Mouse (Mus musculus): ENCODE data around the gene Lin7b. TPM values are rescaled to one million over a fixed set of nuclear protein-coding genes. Genes with fewer than 3 reads are reported as not detected.

Lin7b gene
- polyA plus RNA-seq, 1 experiment from 2014 or later = 1.8 TPM

GRCm38 (mm10) chr7:45332685-45333425 lies 37.5 kb downstream of the Lin7b start:
- 4% methylated on average over 22 of the region's 22 CpGs for WGBS
- peak; percentile 48 for ATAC-seq (ENCODE audit: insufficient number of reproducible peaks, insufficient read depth, low FRiP score, low TSS enrichment, low read depth)
- H3K27ac ChIP-seq = peak overlapping the region; percentile 87
- no peaks in the 10 kb centered on the region for H3K9me3 ChIP-seq
- peak overlapping the region; percentile 69 for H3K9ac ChIP-seq (replicated peaks)
- H3K4me1 ChIP-seq (replicated peaks) = peaks cover 32% of the 10 kb centered on the region
- H3K36me3 ChIP-seq = no peaks in the 10 kb centered on the region
- H3K27me3 ChIP-seq = peaks cover 12% of the 10 kb centered on the region
- H3K4me3 ChIP-seq (replicated peaks) = peak overlapping the region; percentile 67
- H3K4me2 ChIP-seq = peak overlapping the region; percentile 78

DNA sequence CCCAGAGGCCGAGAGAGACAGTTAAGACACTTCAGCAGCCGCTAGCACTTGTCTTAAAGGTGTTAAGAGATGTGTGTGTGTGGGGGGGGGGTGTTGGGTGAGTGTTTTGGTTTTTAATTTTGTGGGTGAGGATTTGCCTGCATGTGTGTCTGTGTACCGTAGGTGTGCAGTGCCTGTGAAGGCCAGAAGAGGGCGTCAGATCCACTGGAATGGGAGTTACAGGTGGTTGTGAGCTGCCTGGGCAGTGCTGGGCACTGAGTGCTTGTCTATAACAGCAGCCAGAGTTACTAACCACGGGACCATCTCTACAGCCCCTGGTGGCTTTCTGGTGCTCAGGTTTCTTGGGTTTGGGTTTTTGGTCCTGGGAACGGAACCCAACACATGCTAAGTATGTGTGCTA lies 38.9 kb downstream of the Lin7b start:
- H3K36me3 ChIP-seq = peaks cover 11% of the 10 kb centered on the region
- 78% methylated on average over 6 of the region's 6 CpGs for WGBS
- 0 out of 2 replicates have a peak, but pooled peaks cover under 1% of the 10 kb centered on the region for H3K27me3 ChIP-seq
- H3K4me1 ChIP-seq (replicated peaks) = peaks cover 28% of the 10 kb centered on the region
- ATAC-seq (ENCODE audit: insufficient number of reproducible peaks, insufficient read depth, low FRiP score, low TSS enrichment, low read depth) = no peak
- no peak overlapping the region for H3K27ac ChIP-seq
- H3K4me3 ChIP-seq (replicated peaks) = no peak overlapping the region
- H3K4me2 ChIP-seq = no peak overlapping the region
- no peaks in the 10 kb centered on the region for H3K9me3 ChIP-seq
- H3K9ac ChIP-seq (replicated peaks) = no peak overlapping the region

GRCm38 (mm10) chr7:45328841-45329475 lies 41.4 kb downstream of the Lin7b start:
- H3K27me3 ChIP-seq = no peaks in the 10 kb centered on the region
- 76% methylated on average over 13 of the region's 13 CpGs for WGBS
- no peak for ATAC-seq (ENCODE audit: insufficient number of reproducible peaks, insufficient read depth, low FRiP score, low TSS enrichment, low read depth)
- H3K36me3 ChIP-seq = peaks cover 26% of the 10 kb centered on the region
- peaks cover 14% of the 10 kb centered on the region for H3K4me1 ChIP-seq (replicated peaks)
- H3K9ac ChIP-seq (replicated peaks) = no peak overlapping the region
- H3K9me3 ChIP-seq = 0 out of 2 replicates have a peak, but pooled peaks cover 7% of the 10 kb centered on the region
- no peak overlapping the region for H3K4me3 ChIP-seq (replicated peaks)
- H3K27ac ChIP-seq = no peak overlapping the region
- no peak overlapping the region for H3K4me2 ChIP-seq

GRCm38 (mm10) chr7:45325800-45326199 lies 44.6 kb downstream of the Lin7b start:
- H3K36me3 ChIP-seq = peaks cover 38% of the 10 kb centered on the region
- no peak for ATAC-seq (ENCODE audit: insufficient number of reproducible peaks, insufficient read depth, low FRiP score, low TSS enrichment, low read depth)
- H3K9me3 ChIP-seq = 0 out of 2 replicates have a peak, but pooled peaks cover 7% of the 10 kb centered on the region
- H3K27ac ChIP-seq = no peak overlapping the region
- no peak overlapping the region for H3K4me3 ChIP-seq (replicated peaks)
- no peaks in the 10 kb centered on the region for H3K27me3 ChIP-seq
- H3K4me2 ChIP-seq = no peak overlapping the region
- no peak overlapping the region for H3K9ac ChIP-seq (replicated peaks)
- no peaks in the 10 kb centered on the region for H3K4me1 ChIP-seq (replicated peaks)

DNA sequence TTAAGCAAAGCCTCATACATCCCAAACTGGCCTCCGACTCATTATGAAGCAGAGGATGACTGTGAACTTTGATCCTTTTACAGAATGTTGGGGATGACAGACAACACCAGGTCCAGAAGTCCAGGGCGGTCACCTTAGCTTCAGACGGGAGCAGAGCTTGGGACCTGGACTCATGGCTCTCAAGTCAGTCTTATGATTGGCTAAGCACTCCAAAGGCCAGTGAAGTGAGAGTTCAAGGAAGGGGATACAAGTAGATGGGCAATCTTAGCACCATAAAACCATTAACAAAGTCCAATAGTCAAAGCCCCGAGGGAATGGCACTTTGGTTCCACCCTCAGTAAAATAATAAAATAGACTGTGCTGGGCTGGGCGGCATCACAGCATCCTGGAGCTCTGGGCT lies 47.3 kb downstream of the Lin7b start:
- Histone ChIP-seq H3K4me3 (replicated peaks) (no peak overlapping the region), H3K9me3 (0 out of 2 replicates have a peak, but pooled peaks cover 7% of the 10 kb centered on the region), H3K27me3 (no peaks in the 10 kb centered on the region), H3K36me3 (peaks cover 44% of the 10 kb centered on the region), H3K4me1 (replicated peaks) (no peaks in the 10 kb centered on the region), H3K4me2 (no peak overlapping the region), H3K9ac (replicated peaks) (no peak overlapping the region), H3K27ac (no peak overlapping the region)
- 59% methylated on average over 5 of the region's 5 CpGs for WGBS
- no peak for ATAC-seq (ENCODE audit: insufficient number of reproducible peaks, insufficient read depth, low FRiP score, low TSS enrichment, low read depth)

DNA sequence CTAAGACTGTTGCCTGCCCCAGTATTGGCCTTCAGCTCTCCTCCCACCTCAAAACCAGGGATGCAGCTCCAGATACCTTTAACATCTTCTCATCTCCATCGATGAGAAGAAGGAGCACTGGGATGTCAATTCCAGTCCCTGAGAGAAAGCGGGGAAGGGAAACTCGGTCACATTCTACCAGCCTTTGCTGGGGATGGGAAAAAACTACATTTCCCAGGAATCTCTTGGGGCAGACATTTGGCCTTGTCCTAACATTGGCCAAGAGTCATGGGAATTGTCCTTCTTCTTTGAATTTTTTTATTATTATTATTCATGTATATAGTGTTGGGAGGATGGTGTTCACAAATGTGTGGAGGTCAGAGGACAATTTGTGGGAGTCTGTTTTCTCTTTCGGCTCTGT lies 48.1 kb downstream of the Lin7b start:
- Histone ChIP-seq H3K4me2 (no peak overlapping the region), H3K4me3 (replicated peaks) (no peak overlapping the region), H3K4me1 (replicated peaks) (no peaks in the 10 kb centered on the region), H3K9ac (replicated peaks) (no peak overlapping the region), H3K36me3 (peaks cover 48% of the 10 kb centered on the region), H3K27me3 (no peaks in the 10 kb centered on the region), H3K9me3 (0 out of 2 replicates have a peak, but pooled peaks cover 7% of the 10 kb centered on the region), H3K27ac (no peak overlapping the region)
- 83% methylated on average over 4 of the region's 4 CpGs for WGBS
- ATAC-seq (ENCODE audit: insufficient number of reproducible peaks, insufficient read depth, low FRiP score, low TSS enrichment, low read depth) = no peak

Other genes starting within 250 kb of the Lin7b start
- gene Rps11, start 246.1 kb downstream of the Lin7b start, polyA plus RNA-seq (2016; fragmentation: Nextera tagmentation; extraction: Ambion mirVana) = 1,572 and 1,576 TPM in 2 replicates
- gene Rpl13a, start 241.8 kb downstream of the Lin7b start, polyA plus RNA-seq (2016; fragmentation: Nextera tagmentation; extraction: Ambion mirVana) = 1,352 and 1,447 TPM in 2 replicates
- gene Gm45713, start 234.4 kb downstream of the Lin7b start, polyA plus RNA-seq (2016; fragmentation: Nextera tagmentation; extraction: Ambion mirVana) = 0.32 TPM in 1 of 2 replicates, not detected in the other
- 0.71 and 0.83 TPM in 2 replicates for gene Flt3l, start 234.2 kb downstream of the Lin7b start, polyA plus RNA-seq (2016; fragmentation: Nextera tagmentation; extraction: Ambion mirVana)
- gene Pih1d1, start 216.3 kb downstream of the Lin7b start, polyA plus RNA-seq (2016; fragmentation: Nextera tagmentation; extraction: Ambion mirVana) = 91.8 and 93.0 TPM in 2 replicates
- gene Aldh16a1, start 216.0 kb downstream of the Lin7b start, polyA plus RNA-seq (2016; fragmentation: Nextera tagmentation; extraction: Ambion mirVana) = 51.4 and 53.8 TPM in 2 replicates
- gene Slc17a7, start 206.6 kb downstream of the Lin7b start, polyA plus RNA-seq (2016; fragmentation: Nextera tagmentation; extraction: Ambion mirVana) = 0.17 and 0.25 TPM in 2 replicates
- not detected in 2 replicates for gene Gfy, start 191.0 kb downstream of the Lin7b start, polyA plus RNA-seq (2016; fragmentation: Nextera tagmentation; extraction: Ambion mirVana)
- gene Pth2, start 189.6 kb downstream of the Lin7b start, polyA plus RNA-seq (2016; fragmentation: Nextera tagmentation; extraction: Ambion mirVana) = not detected in 2 replicates
- 1.0 and 1.7 TPM in 2 replicates for gene Ccdc155, start 165.7 kb downstream of the Lin7b start, polyA plus RNA-seq (2016; fragmentation: Nextera tagmentation; extraction: Ambion mirVana)
- gene Dkkl1, start 158.4 kb downstream of the Lin7b start, polyA plus RNA-seq (2016; fragmentation: Nextera tagmentation; extraction: Ambion mirVana) = 0.80 and 1.2 TPM in 2 replicates
- gene Tead2, start 154.8 kb downstream of the Lin7b start, polyA plus RNA-seq (2016; fragmentation: Nextera tagmentation; extraction: Ambion mirVana) = 316 and 326 TPM in 2 replicates
- gene Cd37, start 131.5 kb downstream of the Lin7b start, polyA plus RNA-seq (2016; fragmentation: Nextera tagmentation; extraction: Ambion mirVana) = 1.6 TPM in 2 replicates
- 0.18 and 0.42 TPM in 2 replicates for gene Slc6a16, start 129.5 kb downstream of the Lin7b start, polyA plus RNA-seq (2016; fragmentation: Nextera tagmentation; extraction: Ambion mirVana)
- not detected in 2 replicates for gene Slc6a21, start 93.1 kb downstream of the Lin7b start, polyA plus RNA-seq (2016; fragmentation: Nextera tagmentation; extraction: Ambion mirVana)
- 14.0 and 16.1 TPM in 2 replicates for gene Trpm4, start 36.8 kb downstream of the Lin7b start, polyA plus RNA-seq (2016; fragmentation: Nextera tagmentation; extraction: Ambion mirVana)
- 1.8 and 1.9 TPM in 2 replicates for gene Hrc, start 35.3 kb downstream of the Lin7b start, polyA plus RNA-seq (2016; fragmentation: Nextera tagmentation; extraction: Ambion mirVana)
- 6.4 and 8.4 TPM in 2 replicates for gene Ppfia3, start 3.6 kb downstream of the Lin7b start, polyA plus RNA-seq (2016; fragmentation: Nextera tagmentation; extraction: Ambion mirVana)
- gene Snrnp70, start 25.2 kb upstream of the Lin7b start, polyA plus RNA-seq (2016; fragmentation: Nextera tagmentation; extraction: Ambion mirVana) = 341 and 347 TPM in 2 replicates
- 0.13 and 0.18 TPM in 2 replicates for gene Kcna7, start 35.1 kb upstream of the Lin7b start, polyA plus RNA-seq (2016; fragmentation: Nextera tagmentation; extraction: Ambion mirVana)
- gene Ntf5, start 43.1 kb upstream of the Lin7b start, polyA plus RNA-seq (2016; fragmentation: Nextera tagmentation; extraction: Ambion mirVana) = 3.9 and 5.6 TPM in 2 replicates
- gene Lhb, start 50.2 kb upstream of the Lin7b start, polyA plus RNA-seq (2016; fragmentation: Nextera tagmentation; extraction: Ambion mirVana) = 0.33 TPM in 1 of 2 replicates, not detected in the other
- gene Gys1, start 64.3 kb upstream of the Lin7b start, polyA plus RNA-seq (2016; fragmentation: Nextera tagmentation; extraction: Ambion mirVana) = 45.2 and 46.2 TPM in 2 replicates
- 155 and 156 TPM in 2 replicates for gene Ruvbl2, start 67.5 kb upstream of the Lin7b start, polyA plus RNA-seq (2016; fragmentation: Nextera tagmentation; extraction: Ambion mirVana)
- gene Ftl1, start 89.3 kb upstream of the Lin7b start, polyA plus RNA-seq (2016; fragmentation: Nextera tagmentation; extraction: Ambion mirVana) = 4,887 and 4,953 TPM in 2 replicates
- 224 and 230 TPM in 2 replicates for gene Bax, start 96.3 kb upstream of the Lin7b start, polyA plus RNA-seq (2016; fragmentation: Nextera tagmentation; extraction: Ambion mirVana)
- 1.4 TPM in 2 replicates for gene Tulp2, start 111.3 kb upstream of the Lin7b start, polyA plus RNA-seq (2016; fragmentation: Nextera tagmentation; extraction: Ambion mirVana)
- gene Gm45808, start 116.2 kb upstream of the Lin7b start, polyA plus RNA-seq (2016; fragmentation: Nextera tagmentation; extraction: Ambion mirVana) = not detected in 2 replicates
- gene Dhdh, start 118.2 kb upstream of the Lin7b start, polyA plus RNA-seq (2016; fragmentation: Nextera tagmentation; extraction: Ambion mirVana) = 3.2 and 3.3 TPM in 2 replicates
- 149 and 160 TPM in 2 replicates for gene Nucb1, start 139.8 kb upstream of the Lin7b start, polyA plus RNA-seq (2016; fragmentation: Nextera tagmentation; extraction: Ambion mirVana)
- gene Ppp1r15a, start 155.7 kb upstream of the Lin7b start, polyA plus RNA-seq (2016; fragmentation: Nextera tagmentation; extraction: Ambion mirVana) = 26.0 and 27.1 TPM in 2 replicates
- 1.4 TPM in 2 replicates for gene Plekha4, start 155.7 kb upstream of the Lin7b start, polyA plus RNA-seq (2016; fragmentation: Nextera tagmentation; extraction: Ambion mirVana)
- gene Hsd17b14, start 184.3 kb upstream of the Lin7b start, polyA plus RNA-seq (2016; fragmentation: Nextera tagmentation; extraction: Ambion mirVana) = 0.55 and 1.1 TPM in 2 replicates
- gene Bcat2, start 199.6 kb upstream of the Lin7b start, polyA plus RNA-seq (2016; fragmentation: Nextera tagmentation; extraction: Ambion mirVana) = 50.4 and 56.5 TPM in 2 replicates
- not detected in 2 replicates for gene Fgf21, start 244.9 kb upstream of the Lin7b start, polyA plus RNA-seq (2016; fragmentation: Nextera tagmentation; extraction: Ambion mirVana)
- gene Fut1, start 246.7 kb upstream of the Lin7b start, polyA plus RNA-seq (2016; fragmentation: Nextera tagmentation; extraction: Ambion mirVana) = not detected in 2 replicates